Mouse (Mus musculus) heart, embryonic 10.5 days (tissue): ENCODE results near the gene Frmpd1. TPM values are rescaled to one million over a fixed set of nuclear protein-coding genes. Genes with fewer than 3 reads are reported as not detected.

Experiments
- DNase-seq: peaks from one replicate; pipeline ENCODE4 v3.0.0-alpha.2; 2017; ENCODE audit warnings: low spot score
- H3K27ac ChIP-seq: fragments of 300-500 bp; sonication (generic); 2 replicates; pipeline ENCODE4 v1.5.1; 2016; ENCODE audit warnings: mild to moderate bottlenecking
- H3K27me3 ChIP-seq: fragments of 300-500 bp; sonication (generic); 2 replicates; pipeline ENCODE4 v1.6.1; 2016; ENCODE audit warnings: mild to moderate bottlenecking; ENCODE audit not compliant: poor library complexity, insufficient read depth, severe bottlenecking
- H3K36me3 ChIP-seq: fragments of 300-500 bp; sonication (generic); 2 replicates; pipeline ENCODE4 v1.6.1; 2016; ENCODE audit warnings: mild to moderate bottlenecking, moderate library complexity
- H3K4me1 ChIP-seq: fragments of 300-500 bp; sonication (generic); 2 replicates; pipeline ENCODE4 v1.6.1; 2016; ENCODE audit warnings: mild to moderate bottlenecking
- H3K4me3 ChIP-seq: fragments of 300-500 bp; sonication (generic); 2 replicates; pipeline ENCODE4 v1.5.1; 2016; ENCODE audit warnings: mild to moderate bottlenecking, moderate library complexity
- H3K9me3 ChIP-seq: fragments of 300-500 bp; sonication (generic); 2 replicates; pipeline ENCODE4 v1.6.1; 2016; ENCODE audit warnings: mild to moderate bottlenecking, moderate library complexity
- WGBS: fragments of 180-500 bp; shearing (Covaris S2); methylation state at CpG from one replicate; pipeline ENCODE4 v1.1.7; 2016; 5-methylcytosine and 5-hydroxymethylcytosine counted together
- polyA plus RNA-seq: library from polyadenylated mRNA; unstranded; fragments of >200 nt; fragmentation: Nextera tagmentation; extraction: Ambion mirVana; gene quantifications from 2 replicates; pipeline ENCODE4 v1.2.1, GENCODE M21; 2016

Frmpd1 gene
- polyA plus RNA-seq, 1 experiment from 2014 or later, result 4.1 TPM

- H3K4me3 ChIP-seq, result peak overlapping the region; percentile 66
- DNase-seq, result no peak
- WGBS, result 3% methylated on average over 10 of the region's 10 CpGs
- peaks cover 51% of the 10 kb centered on the region for H3K27me3 ChIP-seq
- H3K36me3 ChIP-seq, result no peaks in the 10 kb centered on the region
- H3K27ac ChIP-seq, result peak overlapping the region; percentile 90
- no peaks in the 10 kb centered on the region for H3K9me3 ChIP-seq
- H3K4me1 ChIP-seq, result peaks cover 56% of the 10 kb centered on the region
These were observed 625 bp downstream of the Frmpd1 start for GRCm38 (mm10) chr4:45185331-45185669.

GRCm38 (mm10) chr4:45198296-45198695 is 13.6 kb downstream of the Frmpd1 start:
- H3K4me3 ChIP-seq, result no peak overlapping the region
- no peaks in the 10 kb centered on the region for H3K27me3 ChIP-seq
- no peaks in the 10 kb centered on the region for H3K36me3 ChIP-seq
- 42% methylated on average over 3 of the region's 3 CpGs for WGBS
- H3K27ac ChIP-seq, result peak overlapping the region; percentile 2; the same call in 1 of the 2 replicates
- DNase-seq, result no peak
- no peaks in the 10 kb centered on the region for H3K9me3 ChIP-seq
- peaks cover 44% of the 10 kb centered on the region for H3K4me1 ChIP-seq

- DNase-seq, result no peak
- H3K27me3 ChIP-seq, result no peaks in the 10 kb centered on the region
- WGBS, result 86% methylated on average over 7 of the region's 7 CpGs
- H3K4me3 ChIP-seq, result no peak overlapping the region
- no peak overlapping the region; the same call in 1 of the 2 replicates for H3K27ac ChIP-seq
- no peaks in the 10 kb centered on the region for H3K36me3 ChIP-seq
- H3K9me3 ChIP-seq, result no peaks in the 10 kb centered on the region
- peaks cover 42% of the 10 kb centered on the region for H3K4me1 ChIP-seq
These were observed 18.6 kb downstream of the Frmpd1 start for GRCm38 (mm10) chr4:45203283-45203682.

- H3K4me3 ChIP-seq, result no peak overlapping the region
- no peaks in the 10 kb centered on the region for H3K27me3 ChIP-seq
- H3K9me3 ChIP-seq, result no peaks in the 10 kb centered on the region
- no peak overlapping the region for H3K27ac ChIP-seq
- WGBS, result 24% methylated on average over 4 of the region's 4 CpGs
- no peak for DNase-seq
- H3K36me3 ChIP-seq, result no peaks in the 10 kb centered on the region
- H3K4me1 ChIP-seq, result peaks cover 27% of the 10 kb centered on the region
These were observed 22.8 kb downstream of the Frmpd1 start for GRCm38 (mm10) chr4:45207444-45207843.

- Histone ChIP-seq H3K27me3 (no peaks in the 10 kb centered on the region), H3K9me3 (no peaks in the 10 kb centered on the region), H3K4me3 (no peak overlapping the region), H3K27ac (no peak overlapping the region), H3K4me1 (peaks cover 30% of the 10 kb centered on the region), H3K36me3 (no peaks in the 10 kb centered on the region)
- 84% methylated on average over 12 of the region's 12 CpGs for WGBS
- no peak for DNase-seq
These were observed 24.2 kb downstream of the Frmpd1 start for GRCm38 (mm10) chr4:45208832-45209363.

- DNase-seq, result no peak
- Histone ChIP-seq H3K4me3 (no peak overlapping the region), H3K9me3 (no peaks in the 10 kb centered on the region), H3K27me3 (no peaks in the 10 kb centered on the region), H3K4me1 (peaks cover 23% of the 10 kb centered on the region), H3K36me3 (no peaks in the 10 kb centered on the region), H3K27ac (peak overlapping the region; percentile 49)
- 35% methylated on average over 11 of the region's 11 CpGs for WGBS
These were observed 27.8 kb downstream of the Frmpd1 start for GRCm38 (mm10) chr4:45212342-45213063.

GRCm38 (mm10) chr4:45219946-45220345 is 35.3 kb downstream of the Frmpd1 start:
- H3K9me3 ChIP-seq, result no peaks in the 10 kb centered on the region
- no peaks in the 10 kb centered on the region for H3K36me3 ChIP-seq

GRCm38 (mm10) chr4:45222395-45222794 is 37.7 kb downstream of the Frmpd1 start:
- Histone ChIP-seq H3K9me3 (0 out of 2 replicates have a peak, but pooled peaks cover 2% of the 10 kb centered on the region), H3K27me3 (no peaks in the 10 kb centered on the region), H3K4me3 (no peak overlapping the region), H3K27ac (no peak overlapping the region), H3K4me1 (peaks cover 19% of the 10 kb centered on the region), H3K36me3 (0 out of 2 replicates have a peak, but pooled peaks cover 3% of the 10 kb centered on the region)
- DNase-seq, result no peak
- 80% methylated on average over 2 of the region's 2 CpGs for WGBS

More at GRCm38 (mm10) chr4:45219946-45220345, 35.3 kb downstream of the Frmpd1 start:
- Histone ChIP-seq H3K27me3 (no peaks in the 10 kb centered on the region), H3K4me1 (peaks cover 19% of the 10 kb centered on the region), H3K4me3 (no peak overlapping the region), H3K27ac (no peak overlapping the region)
- no peak for DNase-seq
- 89% methylated on average over 8 of the region's 8 CpGs for WGBS

- DNase-seq, result no peak
- 72% methylated on average over 5 of the region's 5 CpGs for WGBS
These were observed 45.6 kb downstream of the Frmpd1 start for GRCm38 (mm10) chr4:45230263-45230662.

GRCm38 (mm10) chr4:45238260-45238659 is 53.6 kb downstream of the Frmpd1 start:
- WGBS, result 91% methylated on average over 5 of the region's 5 CpGs
- Histone ChIP-seq H3K4me1 (peaks cover 13% of the 10 kb centered on the region), H3K4me3 (no peak overlapping the region), H3K27ac (no peak overlapping the region), H3K36me3 (no peaks in the 10 kb centered on the region), H3K9me3 (no peaks in the 10 kb centered on the region), H3K27me3 (no peaks in the 10 kb centered on the region)
- DNase-seq, result no peak

More at GRCm38 (mm10) chr4:45230263-45230662, 45.6 kb downstream of the Frmpd1 start:
- 0 out of 2 replicates have a peak, but pooled peaks cover 3% of the 10 kb centered on the region for H3K36me3 ChIP-seq
- no peaks in the 10 kb centered on the region for H3K27me3 ChIP-seq
- no peak overlapping the region for H3K27ac ChIP-seq
- no peak overlapping the region for H3K4me3 ChIP-seq
- 0 out of 2 replicates have a peak, but pooled peaks cover 2% of the 10 kb centered on the region for H3K9me3 ChIP-seq
- H3K4me1 ChIP-seq, result no peaks in the 10 kb centered on the region

GRCm38 (mm10) chr4:45241330-45241729 is 56.7 kb downstream of the Frmpd1 start:
- H3K27me3 ChIP-seq, result no peaks in the 10 kb centered on the region
- WGBS, result 61% methylated on average over 5 of the region's 5 CpGs
- H3K4me1 ChIP-seq, result peaks cover 26% of the 10 kb centered on the region

GRCm38 (mm10) chr4:45242163-45242562 is 57.5 kb downstream of the Frmpd1 start:
- H3K27ac ChIP-seq, result peak overlapping the region; percentile 81; the same call in 1 of the 2 replicates
- no peaks in the 10 kb centered on the region for H3K27me3 ChIP-seq
- WGBS, result 69% methylated on average over 7 of the region's 7 CpGs
- H3K4me1 ChIP-seq, result peaks cover 26% of the 10 kb centered on the region
- no peak overlapping the region for H3K4me3 ChIP-seq
- no peaks in the 10 kb centered on the region for H3K9me3 ChIP-seq
- no peak for DNase-seq
- peaks cover 15% of the 10 kb centered on the region; the same call in 1 of the 2 replicates for H3K36me3 ChIP-seq

More at GRCm38 (mm10) chr4:45241330-45241729, 56.7 kb downstream of the Frmpd1 start:
- H3K4me3 ChIP-seq, result no peak overlapping the region
- DNase-seq, result no peak
- no peaks in the 10 kb centered on the region for H3K9me3 ChIP-seq
- H3K36me3 ChIP-seq, result 0 out of 2 replicates have a peak, but pooled peaks cover 8% of the 10 kb centered on the region
- H3K27ac ChIP-seq, result no peak overlapping the region

- DNase-seq, result no peak
- Histone ChIP-seq H3K4me1 (peaks cover 26% of the 10 kb centered on the region), H3K27ac (peak overlapping the region; percentile 81), H3K36me3 (peaks cover 16% of the 10 kb centered on the region; the same call in 1 of the 2 replicates), H3K9me3 (no peaks in the 10 kb centered on the region), H3K27me3 (no peaks in the 10 kb centered on the region), H3K4me3 (peak overlapping the region; percentile 19; the same call in 1 of the 2 replicates)
- 23% methylated on average over 15 of the region's 15 CpGs for WGBS
These were observed 58.7 kb downstream of the Frmpd1 start for GRCm38 (mm10) chr4:45243211-45243902.
